ENCODE assay signal across 14 mouse cellular contexts in genomic region chr12:75598988-75599387, GRCm38 (mm10). TPM values are rescaled to one million over a fixed set of nuclear protein-coding genes. Genes with fewer than 3 reads are reported as not detected.
A peak's percentile ranks its signal among the peaks of the same experiment; 100 is the strongest.
DNase-seq lines count a peak whose midpoint lies in the region; ATAC-seq lines count a peak whose summit lies in the region.
"Had no signal": no experiment of that assay in that cellular context is flagged by ENCODE, and none has a peak within 500 bp of the region (broad histone marks: within the 10 kb centered on the region; RNA-seq: fewer than 3 reads in every experiment).

No protein-coding gene starts in this region.

- no peak for DNase-seq in urinary bladder, adult 2 months (ENCODE audit: low spot score)
- no peak for DNase-seq in gastrocnemius, adult 18-20 months (ENCODE audit: low spot score)
- DNase-seq: cerebellum, adult 8-10 months; forebrain, postnatal 0 days; spleen, adult 18-20 months; thymus, adult 18-20 months had no signal

- no peaks in the 10 kb centered on the region for H3K27me3 ChIP-seq in hindbrain, embryonic 12.5 days
- H3K27me3 ChIP-seq in hindbrain, embryonic 16.5 days (replicated peaks; ENCODE audit: control insufficient read depth, insufficient read depth, low read length), result no peaks in the 10 kb centered on the region
- H3K27me3 ChIP-seq in midbrain, embryonic 13.5 days, result no peaks in the 10 kb centered on the region
- no peaks in the 10 kb centered on the region for H3K27me3 ChIP-seq in midbrain, embryonic 16.5 days (ENCODE audit: control insufficient read depth, insufficient read depth, low read depth, low read length)
- no peaks in the 10 kb centered on the region for H3K27me3 ChIP-seq in liver, embryonic 12.5 days (replicated peaks)
- H3K27me3 ChIP-seq: neural tube, embryonic 12.5 days had no signal

- no peak overlapping the region for H3K4me3 ChIP-seq in hindbrain, embryonic 12.5 days
- H3K4me3 ChIP-seq in hindbrain, embryonic 16.5 days (ENCODE audit: low read length), result no peak overlapping the region
- no peak overlapping the region for H3K4me3 ChIP-seq in midbrain, embryonic 13.5 days (replicated peaks)
- H3K4me3 ChIP-seq in midbrain, embryonic 16.5 days (ENCODE audit: low read depth, low read length), result no peak overlapping the region
- no peak overlapping the region for H3K4me3 ChIP-seq in liver, embryonic 12.5 days
- H3K4me3 ChIP-seq: left cerebral cortex, adult 2 months; neural tube, embryonic 12.5 days had no signal

- 61% methylated on average over 4 of the region's 4 CpGs for WGBS in hindbrain, embryonic 12.5 days
- 63% methylated on average over 4 of the region's 4 CpGs for WGBS in hindbrain, embryonic 16.5 days
- WGBS in midbrain, embryonic 13.5 days, result 66% methylated on average over 4 of the region's 4 CpGs
- 67% methylated on average over 4 of the region's 4 CpGs for WGBS in midbrain, embryonic 16.5 days
- 68% methylated on average over 4 of the region's 4 CpGs for WGBS in liver, embryonic 12.5 days (ENCODE audit: insufficient replicate concordance)

- no peak for ATAC-seq in hindbrain, embryonic 12.5 days (ENCODE audit: low FRiP score)
- ATAC-seq in hindbrain, embryonic 16.5 days, result no peak
- no peak for ATAC-seq in midbrain, embryonic 13.5 days
- no peak for ATAC-seq in midbrain, embryonic 16.5 days
- no peak for ATAC-seq in liver, embryonic 12.5 days
- ATAC-seq: forebrain, postnatal 0 days had no signal

- no peak overlapping the region for H3K4me2 ChIP-seq in hindbrain, embryonic 12.5 days (replicated peaks)
- no peak overlapping the region for H3K4me2 ChIP-seq in hindbrain, embryonic 16.5 days (ENCODE audit: low read length)
- no peak overlapping the region for H3K4me2 ChIP-seq in midbrain, embryonic 13.5 days (replicated peaks)
- H3K4me2 ChIP-seq in midbrain, embryonic 16.5 days (ENCODE audit: low read length), result no peak overlapping the region
- H3K4me2 ChIP-seq in liver, embryonic 12.5 days, result peak overlapping the region; percentile 42
- H3K4me2 ChIP-seq: lung, embryonic 14.5 days; neural tube, embryonic 12.5 days had no signal

- no peak overlapping the region for H3K9ac ChIP-seq in hindbrain, embryonic 12.5 days
- no peak overlapping the region for H3K9ac ChIP-seq in hindbrain, embryonic 16.5 days (ENCODE audit: low read depth, low read length)
- 0 out of 2 replicates have a peak overlapping the region, but pooled peaks have one; percentile 46 for H3K9ac ChIP-seq in midbrain, embryonic 13.5 days (replicated peaks)
- H3K9ac ChIP-seq in midbrain, embryonic 16.5 days (ENCODE audit: low read depth, low read length), result no peak overlapping the region
- H3K9ac ChIP-seq in liver, embryonic 12.5 days, result no peak overlapping the region
- H3K9ac ChIP-seq: forebrain, postnatal 0 days; lung, embryonic 14.5 days; neural tube, embryonic 12.5 days had no signal

- peaks cover 6% of the 10 kb centered on the region for H3K4me1 ChIP-seq in hindbrain, embryonic 12.5 days
- H3K4me1 ChIP-seq in hindbrain, embryonic 16.5 days (ENCODE audit: control insufficient read depth, insufficient read depth, low read depth, low read length), result peaks cover 6% of the 10 kb centered on the region
- peaks cover 10% of the 10 kb centered on the region for H3K4me1 ChIP-seq in midbrain, embryonic 13.5 days (replicated peaks)
- H3K4me1 ChIP-seq in midbrain, embryonic 16.5 days (ENCODE audit: control insufficient read depth, insufficient read depth, low read length), result peaks cover 5% of the 10 kb centered on the region
- H3K4me1 ChIP-seq in liver, embryonic 12.5 days, result peaks cover 33% of the 10 kb centered on the region

- no peaks in the 10 kb centered on the region for H3K9me3 ChIP-seq in hindbrain, embryonic 12.5 days (replicated peaks)
- no peaks in the 10 kb centered on the region for H3K9me3 ChIP-seq in hindbrain, embryonic 16.5 days (ENCODE audit: control insufficient read depth, low read length)
- H3K9me3 ChIP-seq in midbrain, embryonic 13.5 days, result no peaks in the 10 kb centered on the region
- H3K9me3 ChIP-seq in midbrain, embryonic 16.5 days (replicated peaks; ENCODE audit: control insufficient read depth, low read length, poor library complexity, severe bottlenecking), result no peaks in the 10 kb centered on the region
- no peaks in the 10 kb centered on the region for H3K9me3 ChIP-seq in liver, embryonic 12.5 days (replicated peaks)
- H3K9me3 ChIP-seq: neural tube, embryonic 12.5 days had no signal

- no peaks in the 10 kb centered on the region for H3K36me3 ChIP-seq in hindbrain, embryonic 12.5 days
- no peaks in the 10 kb centered on the region for H3K36me3 ChIP-seq in hindbrain, embryonic 16.5 days (ENCODE audit: control insufficient read depth, insufficient read depth, low read length)
- no peaks in the 10 kb centered on the region for H3K36me3 ChIP-seq in midbrain, embryonic 13.5 days
- no peaks in the 10 kb centered on the region for H3K36me3 ChIP-seq in midbrain, embryonic 16.5 days (ENCODE audit: control insufficient read depth, insufficient read depth, low read length)
- no peaks in the 10 kb centered on the region for H3K36me3 ChIP-seq in liver, embryonic 12.5 days
- H3K36me3 ChIP-seq: neural tube, embryonic 12.5 days had no signal

- 0 out of 2 replicates have a peak overlapping the region, but pooled peaks have one; percentile 23 for H3K27ac ChIP-seq in hindbrain, embryonic 12.5 days
- H3K27ac ChIP-seq in hindbrain, embryonic 16.5 days (ENCODE audit: low read depth, low read length), result no peak overlapping the region
- no peak overlapping the region for H3K27ac ChIP-seq in midbrain, embryonic 13.5 days
- H3K27ac ChIP-seq in midbrain, embryonic 16.5 days (ENCODE audit: low read length), result no peak overlapping the region
- 0 out of 2 replicates have a peak overlapping the region, but pooled peaks have one; percentile 14 for H3K27ac ChIP-seq in liver, embryonic 12.5 days
- H3K27ac ChIP-seq: left cerebral cortex, adult 2 months; neural tube, embryonic 12.5 days had no signal

RNA-seq across cellular contexts. Expression of gene Ppp2r5e, which starts 2.9 kb away (rescaled TPM):
- polyA plus RNA-seq in hindbrain, embryonic 12.5 days (2016; fragmentation: Nextera tagmentation; extraction: Ambion mirVana), result 23.2 and 26.4 TPM in 2 replicates
- polyA plus RNA-seq in hindbrain, embryonic 16.5 days (2015; fragmentation: Nextera tagmentation; extraction: Ambion mirVana), result 14.5 and 15.5 TPM in 2 replicates
- polyA plus RNA-seq in midbrain, embryonic 13.5 days (2015; fragmentation: Nextera tagmentation; extraction: Ambion mirVana), result 21.4 TPM in 2 replicates
- 18.1 and 18.9 TPM in 2 replicates for polyA plus RNA-seq in midbrain, embryonic 16.5 days (2015; fragmentation: Nextera tagmentation; extraction: Ambion mirVana)
- 7.9 and 8.0 TPM in 2 replicates for polyA plus RNA-seq in liver, embryonic 12.5 days (2016; fragmentation: Nextera tagmentation; extraction: Ambion mirVana)
- polyA plus RNA-seq in urinary bladder, adult 2 months (2012; rRNA removed), result 23.5 and 27.5 TPM in 2 replicates
- 10 to 100 TPM; 30.9 to 34.1 TPM for total RNA-seq in gastrocnemius, adult 18-20 months (2021)

Comparison
In these comparisons a context has a peak if more than half of its experiments do, and no peak if none do; other contexts are left out.
1. H3K27ac ChIP-seq: peak in hindbrain, embryonic 12.5 days (single experiment) and liver, embryonic 12.5 days (single experiment); none in hindbrain, embryonic 16.5 days (single experiment), midbrain, embryonic 13.5 days (single experiment) and midbrain, embryonic 16.5 days (single experiment).